Mouse (Mus musculus) lung, postnatal 10 days (tissue): Measurements from ENCODE around the gene Arhgap28.

Experiments used
- DNase-seq: peaks from one replicate; pipeline ENCODE4 v3.0.0; 2021

The Arhgap28 gene

DNA sequence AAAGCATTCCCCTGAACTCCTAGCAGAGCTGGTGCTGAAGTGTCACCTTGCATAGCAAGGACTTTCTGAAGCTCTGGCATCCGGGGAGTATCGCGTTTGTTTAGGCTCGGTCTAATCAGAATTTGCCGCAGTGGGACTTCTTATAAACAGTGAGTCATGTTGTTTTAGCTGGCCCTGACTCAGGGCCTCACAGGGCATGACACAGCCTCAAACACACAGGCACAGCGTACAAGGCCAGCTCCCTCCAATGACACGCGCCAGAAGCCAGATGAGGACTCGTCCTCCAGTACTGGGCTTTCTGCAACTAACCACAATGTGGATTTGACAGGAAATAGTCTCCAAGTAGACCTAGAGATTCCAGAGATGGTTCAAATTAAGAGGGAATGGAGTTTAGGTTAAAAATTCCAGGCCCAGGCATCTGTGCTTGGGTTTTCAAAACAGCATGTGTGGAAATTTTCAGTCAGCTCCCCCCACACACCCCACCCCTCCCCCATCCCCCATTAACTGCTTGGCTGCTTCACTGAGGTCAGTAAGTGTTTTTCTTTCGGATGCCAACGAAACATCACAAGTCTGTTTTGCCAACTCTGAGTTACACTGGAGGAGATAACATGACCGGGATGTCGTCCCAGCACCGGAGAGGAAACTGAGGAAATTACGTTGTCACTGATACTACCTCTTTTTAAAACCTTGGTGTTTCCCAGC is 14.8 kb downstream of the Arhgap28 start:
- DNase-seq = peak; percentile 80

- DNase-seq = no peak
Measured at GRCm38 (mm10) chr17:67985532-67985931, 18.4 kb downstream of the Arhgap28 start.

GRCm38 (mm10) chr17:67980573-67980972 is 23.3 kb downstream of the Arhgap28 start:
- no peak for DNase-seq

DNA sequence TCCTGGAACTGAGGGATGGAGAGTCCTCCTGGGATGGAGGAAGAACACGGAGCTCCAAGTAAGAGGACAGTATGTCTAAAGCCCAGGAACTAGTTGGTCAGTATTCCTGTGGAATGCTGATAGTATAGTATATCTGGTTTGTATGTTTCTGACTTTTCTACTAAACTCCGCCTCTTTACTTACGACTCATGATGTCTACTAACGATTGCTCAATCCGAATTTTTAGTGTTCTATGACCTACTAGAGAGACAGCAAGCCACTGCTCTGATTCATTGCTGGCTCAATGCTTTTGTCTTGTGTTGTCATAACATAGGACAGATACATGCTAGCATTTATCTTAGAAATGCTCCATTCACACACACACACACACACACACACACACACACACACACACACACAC is 24.7 kb downstream of the Arhgap28 start:
- DNase-seq = no peak

DNA sequence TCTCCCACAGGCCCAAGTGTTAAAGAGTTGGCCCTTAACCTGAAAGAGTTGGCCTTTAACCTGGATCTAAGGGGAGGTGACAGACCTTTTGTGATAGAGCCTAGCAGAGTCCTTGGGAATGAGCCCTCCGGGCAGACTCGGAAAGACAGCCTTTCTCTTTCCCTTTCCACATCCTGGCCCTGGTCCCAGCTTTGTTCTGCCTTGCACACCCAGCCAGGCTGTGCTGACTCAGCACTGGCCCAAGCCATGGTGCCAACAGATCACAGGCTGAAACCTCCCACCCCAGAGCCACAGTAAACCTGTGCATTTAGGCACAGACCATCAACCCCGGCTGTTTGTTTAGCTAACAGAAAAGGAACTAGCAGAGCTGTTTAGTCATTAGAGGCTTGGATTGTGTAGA is 25.1 kb downstream of the Arhgap28 start:
- DNase-seq = peak; percentile 89

- DNase-seq = no peak
Measured at GRCm38 (mm10) chr17:67976465-67976864, 27.5 kb downstream of the Arhgap28 start.

- DNase-seq = peak; percentile 49
Measured at GRCm38 (mm10) chr17:67976027-67976426, 27.9 kb downstream of the Arhgap28 start.

GRCm38 (mm10) chr17:67974679-67975078 is 29.2 kb downstream of the Arhgap28 start:
- DNase-seq = no peak

GRCm38 (mm10) chr17:67966853-67967540 is 36.9 kb downstream of the Arhgap28 start:
- DNase-seq = no peak

DNA sequence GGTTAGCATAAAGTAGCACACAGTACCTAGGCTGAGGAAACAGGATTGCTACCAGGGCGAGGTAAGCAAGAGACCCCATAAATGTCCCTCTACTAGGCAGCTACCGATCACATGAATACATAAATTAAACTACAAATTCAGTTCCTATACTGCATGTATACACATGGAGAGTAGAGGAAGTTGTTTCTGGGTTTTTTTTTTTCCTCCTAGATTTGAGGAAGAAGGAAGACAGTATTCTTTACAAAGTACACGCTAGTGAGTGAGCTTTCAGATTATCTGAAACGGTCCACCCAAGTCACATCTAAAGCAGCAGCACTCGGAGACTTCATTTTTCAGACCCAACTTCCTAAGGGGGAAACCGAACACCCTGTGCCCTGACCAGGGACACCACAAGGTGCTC is 41.1 kb downstream of the Arhgap28 start:
- no peak for DNase-seq

GRCm38 (mm10) chr17:67962020-67962419 is 41.9 kb downstream of the Arhgap28 start:
- no peak for DNase-seq

DNA sequence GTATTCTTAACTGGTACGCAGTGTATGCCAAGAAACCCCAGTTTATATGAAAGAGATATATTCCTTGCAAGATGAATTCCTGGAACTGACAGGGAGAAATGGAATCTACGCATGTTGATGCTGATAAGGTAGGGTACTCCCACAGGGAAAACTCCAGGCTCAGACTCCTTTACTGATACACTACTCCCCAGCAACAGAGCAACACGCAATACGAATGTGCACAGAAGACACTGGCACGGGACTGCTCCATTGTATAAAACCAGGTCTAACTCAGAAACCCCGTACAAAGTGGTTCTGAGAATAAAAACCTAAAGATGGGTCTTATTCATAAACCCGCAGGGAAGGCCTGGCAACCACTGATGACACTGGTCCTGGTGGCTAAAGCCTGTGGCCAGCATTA is 45.0 kb downstream of the Arhgap28 start:
- no peak for DNase-seq

DNA sequence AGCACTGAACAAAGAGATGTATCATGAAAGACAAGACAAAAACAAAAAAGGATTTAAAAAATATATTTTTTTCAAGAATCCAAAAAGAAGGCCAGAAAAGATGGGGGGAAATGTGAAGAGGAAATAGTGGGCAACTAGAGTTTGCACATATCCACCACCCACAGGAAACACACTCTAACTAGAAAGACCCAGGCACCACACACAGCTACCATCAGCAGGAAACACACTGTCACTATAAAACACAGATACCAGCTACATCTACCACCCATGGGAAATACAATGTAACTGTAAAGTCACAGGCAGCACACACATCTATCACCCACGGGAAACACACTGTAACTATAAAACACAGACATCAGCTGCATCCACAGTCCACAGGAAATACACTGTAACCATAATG is 46.3 kb downstream of the Arhgap28 start:
- no peak for DNase-seq

- peak; percentile 36 for DNase-seq
Measured at GRCm38 (mm10) chr17:67955876-67956690, 47.8 kb downstream of the Arhgap28 start.

DNA sequence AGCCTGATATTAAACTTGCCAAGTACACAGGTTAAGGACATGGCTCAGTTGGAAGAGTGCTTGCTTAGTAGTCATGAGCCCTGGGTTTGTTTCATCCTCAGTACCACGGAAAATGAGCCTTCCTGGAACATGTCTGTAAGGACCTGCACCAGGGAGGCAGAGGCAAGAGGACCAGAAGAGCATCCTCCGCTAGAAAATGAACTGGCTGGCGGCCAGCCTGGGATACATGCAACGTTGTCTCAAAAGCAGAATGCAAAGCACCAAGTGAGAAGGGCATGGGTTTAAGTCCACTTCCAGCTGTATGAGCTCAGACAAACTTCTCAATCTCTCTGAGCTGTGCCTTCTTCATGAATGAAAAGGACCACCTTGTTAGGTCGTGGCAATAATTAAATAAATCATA is 49.0 kb downstream of the Arhgap28 start:
- no peak for DNase-seq

- DNase-seq = no peak
Measured at GRCm38 (mm10) chr17:67950523-67951213, 53.3 kb downstream of the Arhgap28 start.

DNA sequence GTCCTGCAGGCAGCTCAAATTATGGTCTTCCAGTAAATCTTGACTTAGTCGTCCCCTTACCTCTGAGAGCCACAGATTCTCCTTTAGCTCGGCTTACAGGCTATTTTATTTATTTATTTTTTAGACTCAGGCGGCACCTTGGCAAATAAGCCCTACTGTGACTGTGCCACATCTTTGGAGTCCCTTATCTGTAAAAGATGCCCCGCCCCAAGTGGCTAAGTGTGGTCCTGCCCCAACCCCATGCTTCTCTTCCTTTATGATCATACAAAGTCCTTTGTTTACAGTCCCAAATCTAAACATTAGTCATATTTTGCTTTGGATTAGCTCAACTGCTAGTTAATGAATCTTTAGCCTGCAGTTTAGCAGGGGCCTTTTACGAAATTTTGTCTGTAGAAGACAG is 55.3 kb downstream of the Arhgap28 start:
- no peak for DNase-seq

GRCm38 (mm10) chr17:67945453-67945852 is 58.5 kb downstream of the Arhgap28 start:
- DNase-seq = no peak

- no peak for DNase-seq
Measured at GRCm38 (mm10) chr17:67944256-67944655, 59.7 kb downstream of the Arhgap28 start.

DNA sequence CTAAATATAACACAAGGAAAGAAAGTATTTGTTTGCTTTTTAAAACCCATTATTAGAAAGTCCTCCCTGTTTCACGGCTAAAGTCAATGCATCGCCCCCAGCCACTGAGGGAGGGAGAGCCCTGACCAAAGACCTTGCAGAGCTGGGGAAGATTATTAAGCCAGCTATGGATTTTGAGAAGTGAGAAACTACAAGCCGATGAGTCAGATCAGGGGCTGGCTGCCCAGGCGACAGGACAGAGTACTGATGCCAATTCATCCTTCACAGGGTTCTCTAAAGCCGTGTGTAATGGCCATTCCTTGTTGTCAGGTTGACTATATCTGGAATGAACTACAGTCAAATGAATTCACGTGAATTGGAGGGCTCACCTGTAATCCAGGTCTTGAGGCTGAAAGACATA is 62.9 kb downstream of the Arhgap28 start:
- DNase-seq = no peak

GRCm38 (mm10) chr17:67937050-67937449 is 66.9 kb downstream of the Arhgap28 start:
- no peak for DNase-seq

DNA sequence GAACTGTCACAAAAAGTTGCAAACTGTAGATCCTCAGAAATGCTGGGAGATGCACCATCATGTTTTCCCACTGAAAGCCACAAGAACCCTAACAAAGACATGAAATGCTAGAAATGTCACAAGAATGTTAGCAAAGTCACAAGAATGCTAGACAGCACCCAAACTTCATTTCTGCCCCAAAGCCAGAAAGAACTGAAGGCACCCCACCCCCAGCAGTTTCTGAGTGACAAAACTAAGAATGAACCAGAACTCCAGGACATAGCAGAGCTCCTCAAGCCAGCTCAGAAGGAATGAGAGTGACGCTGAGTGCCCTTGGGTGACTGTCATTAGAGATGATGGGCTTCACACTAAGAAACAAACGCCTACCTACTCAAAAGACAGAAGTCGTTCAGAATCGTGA is 68.4 kb downstream of the Arhgap28 start:
- peak; percentile 22 for DNase-seq

DNA sequence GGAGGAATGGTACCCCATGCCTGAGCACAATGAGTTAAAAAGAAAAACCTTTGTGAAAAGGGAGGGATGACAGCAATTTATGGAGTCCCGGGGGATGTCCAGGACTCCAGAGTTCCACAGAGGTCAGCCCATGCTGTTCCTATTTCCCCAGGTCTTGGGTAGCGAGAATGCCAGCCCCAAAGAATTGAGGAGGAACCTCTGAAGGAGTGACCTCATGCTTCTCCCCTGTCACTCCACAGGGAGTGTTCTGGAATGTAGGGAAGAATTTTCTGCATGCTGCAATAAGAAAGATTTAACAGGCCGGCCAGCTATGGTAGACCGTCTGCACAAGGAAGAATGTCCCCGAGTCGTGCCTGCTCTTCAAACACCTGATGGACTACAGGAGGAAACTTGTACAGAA is 72.5 kb downstream of the Arhgap28 start:
- DNase-seq = no peak
